Mouse (Mus musculus) thymus, postnatal 0 days (tissue): ENCODE results near the gene Palld. TPM values are rescaled to one million over a fixed set of nuclear protein-coding genes. Genes with fewer than 3 reads are reported as not detected.

Experiments
- DNase-seq: peaks from one replicate; pipeline ENCODE4 v3.0.0-alpha.2; 2015; ENCODE audit warnings: low spot score
- polyA plus RNA-seq: library from polyadenylated mRNA; unstranded; fragments of >200 nt; fragmentation: Nextera tagmentation; extraction: Ambion mirVana; gene quantifications from 2 replicates; pipeline ENCODE4 v1.2.1, GENCODE M21; 2015

Palld gene
- polyA plus RNA-seq, 1 experiment from 2014 or later: 28.5 TPM

DNA sequence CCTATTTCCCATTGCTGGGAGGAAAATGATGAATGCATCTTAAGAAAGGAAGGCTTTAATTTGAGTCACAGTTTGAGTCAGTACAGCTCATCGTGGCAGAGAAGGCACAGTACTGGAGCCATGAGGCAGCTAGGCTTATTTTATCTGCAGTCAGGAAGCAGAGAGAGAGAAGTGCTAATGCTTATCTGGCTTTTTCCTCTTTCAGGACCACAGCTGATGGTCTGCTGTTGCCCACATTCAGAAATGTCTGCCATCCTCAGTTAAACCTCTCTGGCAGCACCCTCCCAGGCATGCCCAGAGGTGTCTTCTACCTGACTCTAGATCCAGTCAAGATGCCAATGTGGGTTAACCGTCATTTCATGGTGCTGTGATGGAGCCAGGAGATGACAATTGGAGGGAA lies 438.1 kb downstream of the Palld start:
- DNase-seq: no peak

DNA sequence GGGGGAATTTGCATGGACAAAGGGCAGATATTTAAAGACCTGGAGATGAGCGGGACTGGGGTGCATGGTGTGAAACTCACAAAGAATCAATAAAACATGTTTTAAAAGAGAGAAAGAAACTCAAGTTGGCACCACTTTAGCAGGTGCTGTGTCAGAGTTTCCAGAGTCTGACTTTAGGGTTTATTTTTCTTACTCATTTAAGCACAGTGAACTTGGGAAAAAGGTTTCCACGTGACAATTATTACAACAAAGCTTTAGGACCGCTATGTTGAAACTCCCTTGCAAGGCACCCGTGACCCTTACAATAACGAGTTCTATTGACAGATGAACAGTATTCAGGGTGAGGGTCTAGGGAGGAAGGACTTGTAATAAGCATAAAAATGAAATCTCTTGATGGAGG lies 440.3 kb downstream of the Palld start:
- no peak for DNase-seq

Other genes with a start within 250 kb of the Palld start
- 7.0 and 12.4 TPM in 2 replicates for gene Ddx60, start 25.4 kb upstream of the Palld start, polyA plus RNA-seq
- gene Anxa10, start 220.5 kb upstream of the Palld start, polyA plus RNA-seq: 0.14 and 0.19 TPM in 2 replicates